Mouse (Mus musculus) G1E (cell line): Measurements from ENCODE around the gene Sgcd.

ENCODE experiments used
- CTCF ChIP-seq: IDR thresholded peaks from 2 replicates; pipeline ENCODE4 v1.5.1; 2012; ENCODE audit warnings: low read depth, low read length, inconsistent platforms, mixed read lengths
- GATA1 ChIP-seq: IDR thresholded peaks from 2 replicates; pipeline ENCODE4 v1.6.1; 2012; ENCODE audit warnings: borderline replicate concordance, low read length, inconsistent platforms, mixed read lengths
- GATA2 ChIP-seq: IDR thresholded peaks from 2 replicates; pipeline ENCODE4 v1.6.1; 2012; ENCODE audit warnings: low read depth, low read length, inconsistent platforms, borderline replicate concordance
- POLR2AphosphoS5 ChIP-seq: IDR thresholded peaks from 2 replicates; pipeline ENCODE4 v1.6.1; 2012; ENCODE audit warnings: low read depth, low read length, inconsistent platforms; ENCODE audit not compliant: insufficient replicate concordance
- TAL1 ChIP-seq: conservative IDR thresholded peaks from 2 replicates; pipeline ENCODE4 v1.6.1; 2012; ENCODE audit warnings: low read depth, low read length, inconsistent platforms, mixed read lengths

- TF ChIP-seq CTCF: no peak
- TF ChIP-seq TAL1: no peak
- no peak for TF ChIP-seq GATA2
- no peak for TF ChIP-seq POLR2AphosphoS5
- no peak for TF ChIP-seq GATA1
Measured at GRCm38 (mm10) chr11:47032318-47032717, 956.5 kb downstream of the Sgcd start.
